Mouse (Mus musculus) megakaryocyte, embryonic 14.5 days (primary cell): ENCODE measurements around the gene Notch2.

ENCODE experiments used
- FLI1 ChIP-seq: IDR thresholded peaks from 2 replicates; pipeline ENCODE4 v1.6.1; 2012; ENCODE audit warnings: low read length, inconsistent platforms, mixed read lengths
- GATA1 ChIP-seq: IDR thresholded peaks from 3 replicates; pipeline ENCODE4 v1.6.1; 2012; ENCODE audit warnings: mixed read lengths, low read length, inconsistent platforms, borderline replicate concordance

DNA sequence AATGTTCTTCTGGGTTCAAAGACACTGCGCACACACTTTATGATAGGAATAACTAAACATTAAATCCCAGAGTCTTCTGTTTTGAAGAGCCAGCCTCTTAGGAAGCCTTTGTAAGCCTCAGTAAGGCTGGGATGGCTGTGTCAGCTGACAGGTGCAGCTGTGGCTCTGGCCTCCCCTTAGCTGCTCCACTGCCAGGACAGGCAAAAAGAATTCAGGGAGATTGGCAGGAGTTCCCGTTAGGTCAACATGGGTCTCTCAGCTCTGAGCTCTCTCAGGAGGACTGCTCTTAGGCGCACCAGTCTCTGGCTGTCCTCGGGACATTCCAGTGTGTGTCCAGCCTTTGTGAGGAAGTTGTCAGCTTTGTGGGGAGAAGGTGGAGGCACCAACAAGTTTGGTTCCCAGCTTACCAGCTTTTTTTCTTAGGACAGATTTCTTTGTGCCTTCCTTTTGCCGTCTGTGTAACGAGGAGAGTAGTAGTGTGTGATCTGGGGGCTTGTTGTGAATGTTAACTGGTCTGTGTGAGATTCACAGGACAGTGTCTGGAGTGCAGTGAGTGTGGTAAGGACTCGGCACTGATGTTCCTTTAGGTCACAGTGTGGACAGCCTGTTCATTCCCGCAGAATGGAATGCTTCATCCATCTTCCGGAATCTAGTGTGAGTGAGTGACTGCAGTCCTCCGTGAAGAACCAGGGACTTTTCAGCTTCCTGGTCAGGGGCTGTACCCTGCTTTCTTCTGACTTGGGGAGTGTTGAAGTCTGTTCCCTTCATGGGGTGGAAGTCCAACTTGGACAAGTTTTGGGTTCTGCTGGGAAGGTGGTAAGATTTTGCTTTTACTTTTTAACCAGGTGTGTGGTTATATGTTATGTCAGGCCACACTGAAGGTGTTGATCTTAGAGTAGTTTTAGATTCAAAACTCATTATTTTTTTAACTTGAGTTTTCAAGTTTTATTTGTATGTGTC lies 12.9 kb downstream of the Notch2 start:
- TF ChIP-seq FLI1 (no peak), GATA1 (no peak)
